Mouse (Mus musculus): ENCODE measurements at regions not wholly inside any gene's neighbourhood (a gene's known extent, or its start where the extent isn't known, plus 50 kb on each side); places are given as distances from the start of the nearest gene placed in this dataset.

DNA sequence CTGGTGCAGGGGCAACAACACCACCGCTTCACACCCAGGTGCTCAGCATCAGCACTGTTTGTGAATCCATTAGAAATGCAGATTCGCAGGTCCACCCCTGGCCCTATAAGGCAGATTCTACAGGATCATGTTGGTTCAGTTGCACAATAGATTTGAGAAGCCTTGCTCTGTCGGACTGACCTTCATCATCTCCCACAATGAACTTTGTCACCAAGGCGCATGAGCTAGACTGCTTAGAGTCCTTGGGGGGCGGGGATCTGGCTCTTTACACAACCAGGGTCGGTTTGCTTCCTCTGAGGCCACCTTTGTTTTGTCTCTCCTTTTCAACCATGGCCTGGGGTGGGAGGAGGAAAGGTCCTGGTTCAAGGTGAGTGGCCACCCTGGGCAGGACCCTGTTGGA lies 209.7 kb downstream of the Igsf11 start:
- 47% methylated on average over 6 of the region's 6 CpGs for WGBS
- Histone ChIP-seq H3K4me1 (replicated peaks) (0 out of 2 replicates have a peak, but pooled peaks cover 5% of the 10 kb centered on the region), H3K4me3 (no peak overlapping the region), H3K27ac (no peak overlapping the region), H3K27me3 (ENCODE audit: insufficient read depth, poor library complexity, severe bottlenecking) (no peaks in the 10 kb centered on the region), H3K9me3 (no peaks in the 10 kb centered on the region), H3K36me3 (no peaks in the 10 kb centered on the region)
- DNase-seq (ENCODE audit: low spot score) = no peak

GRCm38 (mm10) chr16:39103360-39104095 lies 211.1 kb downstream of the Igsf11 start:
- no peaks in the 10 kb centered on the region for H3K27me3 ChIP-seq (ENCODE audit: insufficient read depth, poor library complexity, severe bottlenecking)
- H3K4me1 ChIP-seq (replicated peaks) = 0 out of 2 replicates have a peak, but pooled peaks cover 5% of the 10 kb centered on the region
- H3K4me3 ChIP-seq = no peak overlapping the region
- H3K9me3 ChIP-seq = no peaks in the 10 kb centered on the region
- no peak overlapping the region for H3K27ac ChIP-seq
- DNase-seq (ENCODE audit: low spot score) = no peak
- 71% methylated on average over 9 of the region's 9 CpGs for WGBS
- no peaks in the 10 kb centered on the region for H3K36me3 ChIP-seq

DNA sequence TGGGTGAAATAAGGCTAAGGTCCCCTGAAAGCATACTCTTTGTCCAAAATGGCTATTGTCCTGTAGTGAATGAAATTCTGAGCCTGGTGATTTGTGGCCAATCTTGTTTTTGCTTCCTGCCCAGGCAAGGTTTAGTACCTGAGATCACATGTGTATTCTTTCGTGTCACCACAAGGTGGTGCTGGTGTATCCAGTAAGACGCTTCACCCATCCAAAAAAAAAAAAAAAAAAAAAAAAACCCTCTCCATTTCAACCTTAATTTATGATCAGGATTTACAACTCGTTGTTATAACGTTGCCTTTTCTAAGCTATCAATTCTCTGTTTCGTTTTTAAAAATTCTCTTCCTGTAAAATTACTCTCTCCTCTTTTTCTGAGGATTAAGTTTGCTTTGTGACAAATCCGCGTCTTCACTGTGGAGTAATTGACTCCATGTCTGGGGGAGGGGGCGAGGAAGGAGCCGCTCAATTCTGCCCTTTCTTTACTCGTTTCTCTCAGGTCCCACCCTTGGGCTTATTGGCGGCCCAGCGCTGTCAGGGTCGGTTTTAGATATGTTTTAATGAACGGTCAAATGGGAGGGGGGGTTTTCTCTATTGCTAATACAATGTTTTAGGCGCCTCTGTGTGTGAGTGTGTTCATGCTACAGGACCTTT lies 217.0 kb downstream of the Igsf11 start:
- peak; percentile 22 for DNase-seq (ENCODE audit: low spot score)
- Histone ChIP-seq H3K36me3 (no peaks in the 10 kb centered on the region), H3K9me3 (no peaks in the 10 kb centered on the region), H3K4me1 (replicated peaks) (peaks cover 4% of the 10 kb centered on the region; the same call in 1 of the 2 replicates), H3K27ac (no peak overlapping the region), H3K4me3 (peak overlapping the region; percentile 31), H3K27me3 (ENCODE audit: insufficient read depth, poor library complexity, severe bottlenecking) (no peaks in the 10 kb centered on the region)
- 39% methylated on average over 15 of the region's 15 CpGs for WGBS

DNA sequence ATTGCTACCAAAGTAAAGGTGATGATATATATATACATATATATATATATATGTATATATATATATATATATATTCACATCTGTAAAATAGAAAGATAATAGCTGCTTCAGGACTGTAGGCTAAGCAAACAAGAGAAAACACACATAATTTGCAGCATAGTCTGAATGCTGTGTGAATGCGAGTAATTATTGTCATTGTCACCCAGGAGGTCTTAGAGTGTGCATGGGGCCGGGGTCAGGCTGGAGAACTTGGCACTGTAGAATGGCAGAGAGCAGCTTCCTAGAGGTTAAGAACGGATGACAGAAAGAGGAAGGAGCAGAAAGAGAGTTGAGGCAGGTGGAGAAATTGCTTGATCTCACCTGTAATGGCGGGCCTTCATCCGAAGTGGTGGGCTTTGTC lies 217.6 kb downstream of the Igsf11 start:
- Histone ChIP-seq H3K4me1 (replicated peaks) (peaks cover 5% of the 10 kb centered on the region; the same call in 1 of the 2 replicates), H3K9me3 (no peaks in the 10 kb centered on the region)
- WGBS = 85% methylated on average over 5 of the region's 5 CpGs

DNA sequence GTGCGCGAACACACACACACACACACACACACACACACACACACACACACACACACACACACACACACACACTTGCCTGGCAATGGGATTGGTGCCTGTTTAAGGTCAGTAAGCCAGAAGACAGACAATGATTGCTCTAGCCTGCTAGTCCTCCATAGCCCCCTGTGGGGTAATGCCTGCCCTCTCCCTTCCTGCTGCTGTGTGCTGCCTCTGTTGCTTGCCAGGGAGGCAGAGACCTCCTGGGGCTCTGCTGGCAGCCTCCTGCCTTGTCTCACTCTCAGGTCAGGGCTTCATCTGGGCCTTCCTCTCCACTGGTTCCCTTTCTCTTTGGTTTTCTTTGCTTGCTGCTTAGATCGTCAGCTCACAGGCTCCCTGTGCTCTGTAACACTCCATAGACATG lies 225.6 kb downstream of the Igsf11 start:
- 0 out of 2 replicates have a peak, but pooled peaks cover 8% of the 10 kb centered on the region for H3K27me3 ChIP-seq (ENCODE audit: insufficient read depth, poor library complexity, severe bottlenecking)
- no peak overlapping the region for H3K4me3 ChIP-seq
- H3K4me1 ChIP-seq (replicated peaks) = peaks cover 33% of the 10 kb centered on the region
- 70% methylated on average over 3 of the region's 3 CpGs for WGBS
- no peak overlapping the region for H3K27ac ChIP-seq
- no peaks in the 10 kb centered on the region for H3K9me3 ChIP-seq
- no peaks in the 10 kb centered on the region for H3K36me3 ChIP-seq
- no peak for DNase-seq (ENCODE audit: low spot score)

More for the DNA sequence above, 217.6 kb downstream of the Igsf11 start:
- Histone ChIP-seq H3K36me3 (no peaks in the 10 kb centered on the region), H3K27ac (no peak overlapping the region), H3K27me3 (ENCODE audit: insufficient read depth, poor library complexity, severe bottlenecking) (no peaks in the 10 kb centered on the region), H3K4me3 (no peak overlapping the region)
- no peak for DNase-seq (ENCODE audit: low spot score)

GRCm38 (mm10) chr16:39119811-39120210 lies 227.3 kb downstream of the Igsf11 start:
- no peaks in the 10 kb centered on the region for H3K9me3 ChIP-seq
- no peak overlapping the region for H3K27ac ChIP-seq
- DNase-seq (ENCODE audit: low spot score) = no peak
- WGBS = 42% methylated on average over 4 of the region's 4 CpGs
- peaks cover 27% of the 10 kb centered on the region for H3K4me1 ChIP-seq (replicated peaks)
- 0 out of 2 replicates have a peak, but pooled peaks cover 8% of the 10 kb centered on the region for H3K27me3 ChIP-seq (ENCODE audit: insufficient read depth, poor library complexity, severe bottlenecking)
- H3K4me3 ChIP-seq = no peak overlapping the region
- no peaks in the 10 kb centered on the region for H3K36me3 ChIP-seq

DNA sequence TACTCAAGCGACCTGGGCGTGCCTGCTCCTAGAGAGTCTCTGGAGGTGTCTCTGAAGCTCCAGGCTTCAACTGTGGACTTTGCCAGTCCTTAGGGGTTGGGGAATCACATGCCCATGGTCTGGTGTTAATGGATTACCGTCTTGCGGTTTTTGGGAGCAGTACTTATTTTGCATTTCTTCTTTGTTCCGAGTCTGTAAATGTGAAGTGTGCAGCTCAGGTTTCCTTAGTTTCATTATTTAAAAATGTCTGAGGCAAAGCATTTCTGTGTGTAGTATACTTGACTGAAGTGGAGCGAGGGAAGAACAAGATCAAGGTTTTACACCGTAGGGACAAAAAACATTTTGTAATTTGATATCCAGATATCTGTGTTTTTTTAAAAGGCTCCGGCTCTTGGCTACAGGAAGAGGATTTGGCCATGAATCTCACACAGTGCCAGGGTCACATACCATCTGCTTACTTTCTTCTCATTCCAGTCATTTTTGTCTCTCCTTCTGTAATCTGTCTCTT lies 231.0 kb downstream of the Igsf11 start:
- 0 out of 2 replicates have a peak, but pooled peaks cover 8% of the 10 kb centered on the region for H3K27me3 ChIP-seq (ENCODE audit: insufficient read depth, poor library complexity, severe bottlenecking)
- no peaks in the 10 kb centered on the region for H3K36me3 ChIP-seq
- H3K9me3 ChIP-seq = no peaks in the 10 kb centered on the region
- H3K27ac ChIP-seq = no peak overlapping the region
- DNase-seq (ENCODE audit: low spot score) = no peak
- H3K4me3 ChIP-seq = no peak overlapping the region
- WGBS = 75% methylated on average over 8 of the region's 8 CpGs
- H3K4me1 ChIP-seq (replicated peaks) = peaks cover 19% of the 10 kb centered on the region

GRCm38 (mm10) chr16:39132459-39132858 lies 240.0 kb downstream of the Igsf11 start:
- Histone ChIP-seq H3K27ac (no peak overlapping the region), H3K4me3 (no peak overlapping the region), H3K27me3 (ENCODE audit: insufficient read depth, poor library complexity, severe bottlenecking) (no peaks in the 10 kb centered on the region), H3K36me3 (no peaks in the 10 kb centered on the region), H3K9me3 (no peaks in the 10 kb centered on the region), H3K4me1 (replicated peaks) (no peaks in the 10 kb centered on the region)
- 79% methylated on average over 2 of the region's 2 CpGs for WGBS
- no peak for DNase-seq (ENCODE audit: low spot score)

- H3K4me1 ChIP-seq (replicated peaks) = no peaks in the 10 kb centered on the region
- no peak overlapping the region for H3K4me3 ChIP-seq
- H3K27ac ChIP-seq = no peak overlapping the region
- no peak for DNase-seq (ENCODE audit: low spot score)
- 47% methylated on average over 4 of the region's 4 CpGs for WGBS
- no peaks in the 10 kb centered on the region for H3K36me3 ChIP-seq
- H3K27me3 ChIP-seq (ENCODE audit: insufficient read depth, poor library complexity, severe bottlenecking) = no peaks in the 10 kb centered on the region
- H3K9me3 ChIP-seq = no peaks in the 10 kb centered on the region
Measured at GRCm38 (mm10) chr16:39135777-39136176, 243.3 kb downstream of the Igsf11 start.

DNA sequence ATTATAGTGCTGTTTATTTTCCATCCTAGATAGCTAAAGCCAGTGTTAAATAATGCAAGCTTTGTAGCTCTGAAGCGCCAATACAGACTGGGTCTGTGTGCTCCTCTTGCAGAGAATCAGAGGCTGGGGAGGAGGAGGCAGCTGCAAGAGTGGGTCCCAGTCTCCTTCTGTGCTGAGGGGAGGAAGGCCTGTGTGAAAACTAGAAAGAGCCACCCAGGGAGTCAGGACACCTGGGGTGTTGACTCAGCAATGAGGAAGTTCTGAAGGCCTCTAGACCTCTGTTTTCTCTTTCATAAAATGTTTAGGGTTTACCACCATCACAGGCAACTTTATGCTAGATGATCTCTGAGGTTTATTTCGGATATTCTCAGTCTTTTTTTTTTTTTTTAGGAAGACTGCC lies 254.7 kb downstream of the Igsf11 start:
- WGBS = 66% methylated on average over 2 of the region's 2 CpGs
- Histone ChIP-seq H3K27ac (no peak overlapping the region), H3K36me3 (no peaks in the 10 kb centered on the region), H3K4me3 (no peak overlapping the region), H3K9me3 (no peaks in the 10 kb centered on the region), H3K4me1 (replicated peaks) (peaks cover 4% of the 10 kb centered on the region; the same call in 1 of the 2 replicates), H3K27me3 (ENCODE audit: insufficient read depth, poor library complexity, severe bottlenecking) (no peaks in the 10 kb centered on the region)
- no peak for DNase-seq (ENCODE audit: low spot score)

DNA sequence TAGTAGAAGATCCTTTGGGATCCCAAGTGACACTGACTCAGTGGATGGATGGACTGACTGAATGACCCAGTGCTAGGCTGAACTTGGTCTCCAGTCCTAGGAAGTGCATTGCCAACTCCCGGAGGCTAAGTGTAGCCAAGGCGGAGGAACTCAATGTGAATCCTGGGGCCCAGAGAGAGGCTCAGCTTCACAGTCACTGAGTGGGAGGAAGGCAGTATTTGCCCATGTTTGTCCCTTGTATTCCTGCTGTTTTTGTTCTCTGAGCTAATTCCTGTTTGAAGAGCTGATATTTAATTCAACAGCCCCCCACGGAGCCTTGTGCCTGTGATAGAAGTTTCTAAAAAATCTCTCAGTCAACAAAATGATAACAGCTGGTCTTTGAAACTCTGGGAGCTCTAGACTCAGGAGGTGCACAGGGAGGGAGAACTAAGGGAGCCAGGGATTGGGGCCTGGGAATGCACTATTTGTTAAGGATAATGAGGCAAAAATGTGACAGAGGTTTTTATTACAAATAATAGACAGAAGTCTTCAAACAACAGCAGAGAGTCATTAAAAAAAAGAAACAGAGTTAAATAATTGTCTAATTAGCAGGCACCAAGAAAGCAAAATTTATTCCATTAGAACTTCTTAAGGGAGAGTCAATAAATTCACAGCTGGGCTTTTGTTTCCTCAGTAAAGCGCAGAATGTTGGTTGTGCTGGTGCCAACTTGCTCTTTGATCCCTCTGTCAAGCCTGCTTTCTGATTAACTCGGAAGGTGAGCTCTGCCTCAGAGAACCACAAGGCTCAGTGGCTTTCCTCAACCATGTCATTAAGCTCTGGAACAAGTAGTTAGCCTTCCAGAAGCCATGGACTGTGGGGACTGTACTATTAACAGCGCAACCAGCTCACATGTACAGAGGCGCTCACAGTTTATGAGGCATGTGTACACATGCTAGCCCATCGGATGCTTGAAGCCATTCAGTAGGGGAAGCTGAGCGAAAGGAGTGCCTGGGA lies 259.2 kb downstream of the Igsf11 start:
- H3K27me3 ChIP-seq (ENCODE audit: insufficient read depth, poor library complexity, severe bottlenecking) = no peaks in the 10 kb centered on the region
- H3K4me1 ChIP-seq (replicated peaks) = peaks cover 4% of the 10 kb centered on the region; the same call in 1 of the 2 replicates
- WGBS = 72% methylated on average over 9 of the region's 9 CpGs
- DNase-seq (ENCODE audit: low spot score) = no peak
- H3K27ac ChIP-seq = no peak overlapping the region
- no peaks in the 10 kb centered on the region for H3K9me3 ChIP-seq
- no peak overlapping the region for H3K4me3 ChIP-seq
- no peaks in the 10 kb centered on the region for H3K36me3 ChIP-seq

- DNase-seq (ENCODE audit: low spot score) = no peak
- Histone ChIP-seq H3K4me3 (no peak overlapping the region), H3K27me3 (ENCODE audit: insufficient read depth, poor library complexity, severe bottlenecking) (no peaks in the 10 kb centered on the region), H3K4me1 (replicated peaks) (no peaks in the 10 kb centered on the region), H3K27ac (no peak overlapping the region), H3K36me3 (no peaks in the 10 kb centered on the region), H3K9me3 (no peaks in the 10 kb centered on the region)
- 31% methylated on average over 3 of the region's 3 CpGs for WGBS
Measured at GRCm38 (mm10) chr16:39158893-39159292, 266.4 kb downstream of the Igsf11 start.
